Mouse (Mus musculus): Measurements from ENCODE around the gene Ublcp1.
"Not testable (repeated sequence)": the region's sequence is repeated elsewhere in the genome, so short reads cannot be mapped to it uniquely, and the experiment has no call there.

Gene Ublcp1

DNA sequence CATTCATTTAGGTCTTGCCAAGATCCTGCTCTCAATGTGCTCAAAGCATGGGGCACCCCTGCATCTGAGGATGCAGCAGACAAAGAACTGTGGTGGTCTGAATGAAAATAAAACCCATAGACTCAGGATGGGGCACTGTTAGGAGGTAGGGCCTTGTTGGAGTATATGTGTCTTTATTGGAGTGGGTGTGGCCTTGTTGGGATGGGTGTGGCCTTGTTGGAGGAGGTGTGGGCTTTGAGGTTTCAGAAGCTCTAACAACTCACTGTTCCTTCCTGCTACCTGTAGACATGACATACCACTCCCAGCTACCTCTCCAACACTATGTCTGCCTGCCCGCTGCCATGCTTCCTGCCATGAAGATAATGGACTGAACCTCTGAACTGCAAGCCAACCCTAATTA lies 18.8 kb upstream of the Ublcp1 start:
- no peak for DNase-seq (ENCODE audit: low spot score)

DNA sequence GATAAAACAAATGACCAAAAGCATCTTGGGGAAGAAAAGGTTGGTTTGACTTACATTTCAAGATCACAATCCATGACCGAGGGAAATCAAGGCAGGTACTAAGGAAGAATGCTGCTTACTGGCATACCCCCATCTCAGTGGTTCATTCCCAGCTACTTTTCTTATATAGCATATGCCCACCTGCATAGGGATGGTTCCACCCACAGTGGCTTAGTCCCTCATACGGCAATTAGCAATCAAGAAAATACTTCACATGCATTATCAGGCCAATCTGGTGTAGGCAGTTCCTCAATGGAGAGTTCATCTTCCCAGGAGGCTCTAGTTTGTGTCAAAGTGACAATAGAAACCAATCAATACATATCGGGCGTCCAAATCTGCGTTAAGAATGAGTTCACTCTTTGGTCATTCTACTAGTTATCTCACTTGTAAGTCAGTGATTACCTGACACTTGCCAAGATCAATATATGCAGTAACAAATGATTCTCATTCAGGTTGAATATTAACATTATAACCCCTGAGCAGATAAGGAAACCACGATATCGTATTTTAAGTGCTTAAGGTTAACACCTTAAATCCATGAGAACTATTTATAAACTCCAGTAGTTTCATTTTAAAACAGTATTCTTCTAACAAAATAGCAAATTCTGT lies 14.9 kb upstream of the Ublcp1 start:
- no peak for DNase-seq (ENCODE audit: low spot score)

DNA sequence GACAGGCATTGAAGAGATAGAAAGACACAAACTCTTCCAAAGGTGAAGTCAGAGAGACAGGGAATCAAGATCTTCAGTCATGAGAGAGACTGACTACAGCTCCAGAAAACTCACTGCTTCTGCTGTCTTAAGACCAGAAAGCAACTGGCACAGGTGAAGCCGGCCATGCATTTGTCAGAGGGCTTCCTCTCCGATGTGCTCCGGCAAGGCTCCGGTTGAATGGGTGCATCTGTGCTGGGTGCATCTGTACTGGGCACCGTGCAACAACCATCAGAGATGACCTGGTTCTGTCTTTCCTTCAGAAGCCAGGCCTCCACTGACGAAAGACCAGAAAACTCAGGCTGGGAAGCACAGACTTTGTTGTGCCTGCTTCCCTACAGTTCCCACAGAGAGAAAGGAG lies 9.9 kb upstream of the Ublcp1 start:
- DNase-seq (ENCODE audit: low spot score), result no peak

DNA sequence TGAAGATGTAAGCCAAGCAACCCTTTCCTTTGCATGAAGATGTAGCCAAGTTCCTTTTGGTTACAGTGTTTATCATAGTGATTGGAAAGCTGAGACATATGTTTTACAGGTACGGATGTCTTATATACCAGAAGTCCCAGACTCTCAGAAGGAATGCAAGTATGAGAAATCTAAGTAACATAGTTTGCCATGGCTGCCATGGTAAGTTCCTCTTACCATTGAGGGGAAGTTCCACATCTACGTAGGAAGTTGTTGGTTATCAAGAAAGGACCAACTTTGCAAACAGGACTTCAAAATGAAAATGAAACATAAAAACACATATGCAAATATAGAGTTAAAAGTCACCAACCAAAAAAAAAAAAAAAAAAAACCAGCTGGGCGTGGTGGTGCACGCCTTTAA lies 8.1 kb upstream of the Ublcp1 start:
- DNase-seq (ENCODE audit: low spot score), result no peak

GRCm38 (mm10) chr11:44476445-44476844 lies 6.1 kb upstream of the Ublcp1 start:
- DNase-seq (ENCODE audit: low spot score), result no peak

GRCm38 (mm10) chr11:44475467-44475866 lies 5.2 kb upstream of the Ublcp1 start:
- no peak for DNase-seq (ENCODE audit: low spot score)

DNA sequence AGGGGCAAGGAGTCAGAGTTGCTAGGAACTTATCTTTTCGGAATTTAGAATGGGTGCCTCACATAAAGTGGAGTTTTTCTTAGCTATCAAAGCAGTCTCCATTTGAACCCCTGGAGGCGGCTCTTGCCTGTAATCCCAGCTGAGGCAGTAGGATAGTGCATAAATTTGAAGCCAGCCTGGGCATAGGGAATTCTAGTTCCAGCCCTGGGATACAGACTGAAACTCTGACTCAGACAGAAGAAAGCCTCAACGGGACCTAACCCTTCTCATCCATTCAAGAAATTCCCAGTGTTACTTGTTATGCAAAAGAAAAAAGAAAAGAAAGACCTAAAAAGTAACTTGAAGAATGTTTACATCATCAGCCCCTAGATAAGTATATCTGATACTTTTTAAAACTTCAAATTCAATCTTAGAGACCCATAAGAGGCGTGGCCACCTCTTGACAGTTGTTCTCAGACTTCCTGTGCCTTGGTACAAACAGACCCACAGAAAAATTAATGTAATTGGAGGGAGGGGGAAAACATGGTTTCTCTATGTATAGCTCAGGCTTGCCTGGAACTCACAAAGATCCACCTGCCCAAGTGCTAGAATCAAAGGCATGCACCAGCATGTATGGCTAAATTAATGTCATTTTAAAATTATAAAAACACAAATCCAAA lies 1.2 kb upstream of the Ublcp1 start:
- no peak for DNase-seq (ENCODE audit: low spot score)

DNA sequence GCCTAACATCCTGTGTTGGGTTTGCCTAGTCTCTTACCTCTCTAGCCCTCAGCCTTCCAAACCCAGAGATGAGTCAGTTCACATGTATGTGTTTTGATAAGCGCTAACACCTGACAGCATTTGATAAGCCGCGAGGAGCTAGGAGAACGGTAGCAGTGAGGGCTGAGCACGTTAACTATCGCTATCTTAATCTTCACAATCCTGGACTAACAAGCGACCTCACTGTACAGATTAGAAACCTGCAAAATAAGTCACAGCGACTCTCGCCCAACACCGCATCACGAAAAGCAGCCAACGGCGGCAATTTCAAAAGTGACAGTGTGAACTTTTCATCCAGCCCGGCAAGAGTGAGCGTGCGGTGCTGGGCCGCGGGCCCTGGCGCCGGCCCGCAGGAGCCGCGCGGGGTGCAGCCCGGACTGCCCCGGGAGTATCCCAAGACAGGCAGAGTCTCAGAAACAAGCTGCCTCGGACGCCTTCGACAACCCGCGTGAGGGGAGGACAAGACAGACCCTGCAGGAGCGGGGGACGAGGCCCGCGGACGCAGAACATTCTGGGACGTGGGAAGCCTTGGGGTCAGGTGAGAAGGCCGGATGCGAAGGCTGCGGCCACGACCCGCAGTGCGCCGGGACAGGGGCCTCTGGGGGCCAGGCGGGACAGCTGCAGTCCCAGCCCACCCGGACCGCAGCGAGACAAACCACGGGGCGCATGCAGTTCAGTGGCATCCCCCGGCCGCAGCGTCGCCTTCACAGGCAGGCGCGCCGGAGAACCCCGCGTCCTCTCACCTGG lies 459 bp downstream of the Ublcp1 start:
- no peak for DNase-seq (ENCODE audit: low spot score)

DNA sequence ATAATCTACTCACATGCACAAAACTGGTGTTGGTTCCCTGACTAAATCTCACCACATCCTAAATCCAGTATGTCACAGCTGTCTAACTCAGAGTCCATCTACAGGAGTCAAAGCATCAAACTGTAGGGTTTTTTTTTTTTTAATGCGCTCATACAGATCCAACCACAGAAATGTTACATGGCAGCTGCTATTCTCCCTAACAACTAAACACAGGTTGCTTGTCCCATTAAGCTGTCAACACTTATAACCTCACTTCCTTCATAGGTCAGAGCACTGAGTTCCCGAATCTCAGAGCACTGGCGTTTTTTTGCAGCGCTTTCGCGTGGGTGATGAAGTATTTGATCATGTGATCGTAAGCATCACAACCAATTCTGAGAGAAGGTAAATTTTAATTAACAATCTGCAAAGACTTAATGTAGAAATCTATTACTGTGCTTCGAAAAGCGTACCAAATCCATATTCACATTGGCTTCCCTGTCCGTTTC lies 1.9 kb downstream of the Ublcp1 start:
- no peak for DNase-seq (ENCODE audit: low spot score)

DNA sequence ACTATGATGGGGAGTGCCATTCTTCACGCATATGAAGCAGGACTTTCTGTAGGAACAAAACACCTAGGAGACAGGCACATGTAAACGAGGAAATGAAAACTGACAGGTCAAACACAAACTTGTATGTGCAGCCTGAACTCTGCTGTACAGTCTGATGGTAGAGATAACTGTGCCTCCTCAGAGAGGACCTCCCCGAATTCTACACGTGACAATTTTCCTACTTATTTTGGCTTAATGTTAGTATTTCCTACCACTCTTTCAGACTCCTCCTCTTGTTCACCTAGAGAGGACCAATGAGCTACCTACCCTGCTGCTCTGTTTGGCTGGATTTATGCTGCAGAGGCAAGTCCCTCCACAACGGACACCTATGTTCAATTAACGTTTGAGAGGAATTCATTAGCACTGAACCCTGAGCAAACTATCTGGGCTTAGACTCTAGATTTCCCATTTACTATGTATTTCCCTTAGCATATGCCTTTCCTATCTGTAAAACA lies 3.3 kb downstream of the Ublcp1 start:
- DNase-seq (ENCODE audit: low spot score), result no peak

GRCm38 (mm10) chr11:44461493-44461892 lies 8.8 kb downstream of the Ublcp1 start:
- DNase-seq (ENCODE audit: low spot score), result no peak

DNA sequence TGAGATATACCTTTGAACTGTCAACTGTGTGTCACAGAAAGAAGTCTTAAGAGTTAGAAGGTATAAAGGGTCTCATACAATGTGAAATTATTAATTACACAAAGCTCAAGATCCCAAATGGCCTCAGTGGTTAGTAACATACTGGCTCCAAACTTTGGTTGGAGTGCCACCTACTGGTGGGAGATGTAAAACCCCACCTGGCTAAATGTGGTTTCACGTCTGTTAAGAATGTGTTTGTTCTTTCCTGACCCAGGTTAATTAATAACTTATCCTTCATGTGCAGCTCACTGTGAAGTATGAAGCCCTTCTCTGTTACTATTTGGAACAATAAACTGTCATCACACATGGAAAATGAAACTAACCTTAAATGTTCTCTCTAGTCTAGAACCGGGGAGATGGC lies 16.9 kb downstream of the Ublcp1 start:
- no peak for DNase-seq (ENCODE audit: low spot score)

- not testable (repeated sequence) for DNase-seq (ENCODE audit: low spot score)
Measured at GRCm38 (mm10) chr11:44452016-44452415, 18.3 kb downstream of the Ublcp1 start.

GRCm38 (mm10) chr11:44451046-44451445 lies 19.3 kb downstream of the Ublcp1 start:
- no peak for DNase-seq (ENCODE audit: low spot score)

- no peak for DNase-seq (ENCODE audit: low spot score)
Measured at GRCm38 (mm10) chr11:44437786-44438185, 32.5 kb downstream of the Ublcp1 start.

GRCm38 (mm10) chr11:44430036-44430435 lies 40.3 kb downstream of the Ublcp1 start:
- DNase-seq (ENCODE audit: low spot score), result no peak

DNA sequence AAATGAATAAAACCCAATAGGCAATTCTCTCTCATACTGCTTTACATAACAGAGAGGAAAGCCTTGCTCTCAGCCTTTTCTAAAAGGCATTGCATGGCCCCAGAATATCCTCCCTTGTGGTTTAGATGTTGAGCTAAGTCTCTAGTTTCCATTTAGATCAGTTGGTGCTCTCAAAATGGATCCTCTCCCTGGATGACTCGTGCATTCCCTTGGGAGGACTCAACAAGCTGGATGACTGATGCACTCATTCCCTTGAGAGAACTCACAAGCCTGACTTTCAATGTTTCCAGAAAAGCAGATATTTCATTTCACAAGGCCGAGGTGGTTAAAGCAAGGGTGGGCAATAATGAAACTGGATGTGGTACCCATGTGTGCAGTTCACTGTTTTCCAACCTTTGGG lies 42.3 kb downstream of the Ublcp1 start:
- no peak for DNase-seq (ENCODE audit: low spot score)

- DNase-seq (ENCODE audit: low spot score), result no peak
Measured at GRCm38 (mm10) chr11:44425626-44426025, 44.7 kb downstream of the Ublcp1 start.

GRCm38 (mm10) chr11:44425006-44425405 lies 45.3 kb downstream of the Ublcp1 start:
- DNase-seq (ENCODE audit: low spot score), result no peak

DNA sequence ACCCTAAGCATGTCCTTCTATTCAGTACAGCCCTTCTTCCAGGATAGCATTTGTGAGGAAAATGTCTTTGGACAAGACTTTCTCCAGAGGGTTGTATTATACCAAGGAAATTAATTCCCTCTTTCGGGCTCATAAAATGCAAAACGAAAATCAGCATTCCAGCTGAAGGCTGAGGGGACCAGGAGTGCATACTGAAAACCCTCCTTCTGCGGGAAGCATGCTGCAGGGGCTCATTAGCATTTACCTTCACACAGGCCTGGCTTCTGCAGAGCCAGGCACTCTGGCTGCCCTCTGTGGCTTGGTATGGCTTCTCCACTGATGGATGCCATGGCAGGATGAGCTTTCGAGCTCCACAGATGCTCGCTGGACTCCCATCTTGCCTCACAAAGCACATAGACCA lies 46.3 kb downstream of the Ublcp1 start:
- no peak for DNase-seq (ENCODE audit: low spot score)

- no peak for DNase-seq (ENCODE audit: low spot score)
Measured at GRCm38 (mm10) chr11:44423261-44423660, 47.0 kb downstream of the Ublcp1 start.

DNA sequence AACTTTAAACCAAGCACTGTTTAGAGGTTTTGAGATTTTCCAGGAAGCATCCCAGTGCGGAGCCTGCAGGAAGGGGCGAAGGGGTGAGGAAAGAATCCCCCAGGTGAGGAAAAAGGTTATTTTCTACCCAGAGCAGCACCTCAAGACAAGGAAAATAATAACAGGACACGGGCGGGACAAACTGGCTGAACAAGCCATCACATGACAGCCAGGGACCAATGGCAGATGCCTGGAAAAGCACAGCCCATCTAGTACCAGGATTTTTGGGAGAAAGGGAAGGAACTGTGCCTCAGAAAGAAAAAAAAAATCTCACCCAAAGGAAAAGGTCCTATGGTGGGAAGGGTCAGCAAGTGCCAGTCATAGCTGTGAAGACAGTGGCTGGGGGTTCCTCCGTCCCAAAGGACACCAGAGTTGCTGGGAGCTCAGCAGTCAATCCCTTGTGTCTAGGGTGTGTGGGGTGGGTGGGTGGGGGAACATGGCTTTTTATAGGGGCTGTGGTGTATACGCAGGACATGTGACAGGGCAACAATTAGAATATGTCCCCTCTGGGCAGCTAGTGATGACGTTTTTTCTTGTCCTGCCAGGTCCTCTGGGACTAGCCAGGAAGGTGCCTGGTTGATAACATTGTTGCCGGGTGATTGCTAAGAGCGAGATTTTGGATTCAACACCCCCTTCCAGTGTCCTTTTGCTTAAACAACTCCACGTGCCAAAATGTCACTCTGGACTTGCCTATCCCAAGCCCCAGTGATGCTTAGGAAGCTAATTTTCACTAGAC lies 47.8 kb downstream of the Ublcp1 start:
- no peak for DNase-seq (ENCODE audit: low spot score)

Measured in left cerebral cortex, adult 11 months (tissue).